Mouse (Mus musculus): ENCODE results near the gene Eif2b1.

- no peak for TF ChIP-seq GATA1 (IDR thresholded peaks at IDR 0.05; ENCODE audit: low read length)
- TF ChIP-seq TAL1 (IDR thresholded peaks at IDR 0.05; ENCODE audit: low read length), result no peak
Measured at GRCm38 (mm10) chr5:124541602-124541973, 37.3 kb downstream of the Eif2b1 start.

All from erythroblast, embryonic 14.5 days (primary cell).